Mouse (Mus musculus) lung, embryonic 16.5 days (tissue): ENCODE results near the gene Fcamr. TPM values are rescaled to one million over a fixed set of nuclear protein-coding genes. Genes with fewer than 3 reads are reported as not detected.

Source experiments
- ATAC-seq: fragments of 200-750 bp; cut with Nextera tagmentation; 2 replicates; pipeline ENCODE4 v1.8.0; 2017; ENCODE audit warnings: low read depth, mild to moderate bottlenecking, moderate library complexity
- H3K27ac ChIP-seq: fragments of 300-500 bp; sonication (generic); 2 replicates; pipeline ENCODE4 v1.5.1; 2014; ENCODE audit warnings: mild to moderate bottlenecking, control low read depth, low read length
- H3K27me3 ChIP-seq: fragments of 300-500 bp; sonication (generic); 2 replicates; pipeline ENCODE4 v1.6.1; 2014; ENCODE audit warnings: low read depth, low read length, mixed read lengths; ENCODE audit not compliant: control insufficient read depth, insufficient read depth
- H3K36me3 ChIP-seq: fragments of 300-500 bp; sonication (generic); 2 replicates; pipeline ENCODE4 v1.6.1; 2014; ENCODE audit warnings: low read length; ENCODE audit not compliant: control insufficient read depth, insufficient read depth
- H3K4me1 ChIP-seq: fragments of 300-500 bp; sonication (generic); replicated peaks from 2 replicates; pipeline ENCODE4 v1.6.1; 2014; ENCODE audit warnings: low read length, mixed read lengths; ENCODE audit not compliant: control insufficient read depth, insufficient read depth
- H3K4me2 ChIP-seq: fragments of 300-500 bp; sonication (generic); 2 replicates; pipeline ENCODE4 v1.6.1; 2014; ENCODE audit warnings: low read depth, low read length, control low read depth
- H3K4me3 ChIP-seq: fragments of 300-500 bp; sonication (generic); 2 replicates; pipeline ENCODE4 v1.5.1; 2014; ENCODE audit warnings: mild to moderate bottlenecking, low read length, control low read depth
- H3K9ac ChIP-seq: fragments of 300-500 bp; sonication (generic); 2 replicates; pipeline ENCODE4 v1.6.1; 2014; ENCODE audit warnings: low read length, control low read depth
- H3K9me3 ChIP-seq: fragments of 300-500 bp; sonication (generic); 2 replicates; pipeline ENCODE4 v1.6.1; 2016; ENCODE audit warnings: low read length; ENCODE audit not compliant: control insufficient read depth
- WGBS: fragments of 180-500 bp; shearing (Covaris S2); extraction: QIAGEN DNeasy Blood & Tissue Kit; methylation state at CpG from one replicate; pipeline ENCODE4 v1.1.7; 2014; 5-methylcytosine and 5-hydroxymethylcytosine counted together
- polyA plus RNA-seq: library from polyadenylated mRNA; unstranded; fragments of >200 nt; fragmentation: Nextera tagmentation; extraction: Ambion mirVana; gene quantifications from 2 replicates; pipeline ENCODE4 v1.2.1, GENCODE M21; 2015

Gene Fcamr
- polyA plus RNA-seq, 1 experiment from 2014 or later: not detected

- no peaks in the 10 kb centered on the region for H3K36me3 ChIP-seq
- no peaks in the 10 kb centered on the region for H3K9me3 ChIP-seq
- ATAC-seq: no peak
- no peaks in the 10 kb centered on the region for H3K4me1 ChIP-seq
- H3K27me3 ChIP-seq: no peaks in the 10 kb centered on the region
- no peak overlapping the region for H3K9ac ChIP-seq
- H3K27ac ChIP-seq: no peak overlapping the region
- no peak overlapping the region for H3K4me2 ChIP-seq
- no peak overlapping the region for H3K4me3 ChIP-seq
- 39% methylated on average over 6 of the region's 6 CpGs for whole genome bisulfite sequencing
Measured at GRCm38 (mm10) chr1:130798037-130798436, 2.7 kb upstream of the Fcamr start.

- WGBS: 64% methylated on average over 3 of the region's 3 CpGs
- H3K9me3 ChIP-seq: no peaks in the 10 kb centered on the region
- no peaks in the 10 kb centered on the region for H3K4me1 ChIP-seq
- no peaks in the 10 kb centered on the region for H3K27me3 ChIP-seq
- no peaks in the 10 kb centered on the region for H3K36me3 ChIP-seq
- H3K9ac ChIP-seq: no peak overlapping the region
- H3K4me3 ChIP-seq: no peak overlapping the region
- H3K27ac ChIP-seq: no peak overlapping the region
- ATAC-seq: no peak
- no peak overlapping the region for H3K4me2 ChIP-seq
Measured at GRCm38 (mm10) chr1:130798551-130798950, 2.2 kb upstream of the Fcamr start.

- Histone ChIP-seq H3K27me3 (no peaks in the 10 kb centered on the region), H3K4me3 (no peak overlapping the region), H3K9ac (no peak overlapping the region), H3K4me1 (no peaks in the 10 kb centered on the region), H3K9me3 (no peaks in the 10 kb centered on the region), H3K27ac (no peak overlapping the region), H3K4me2 (no peak overlapping the region), H3K36me3 (no peaks in the 10 kb centered on the region)
- no peak for ATAC-seq
- WGBS: 91% methylated on average over 2 of the region's 2 CpGs
Measured at GRCm38 (mm10) chr1:130799399-130799798, 1.3 kb upstream of the Fcamr start.

- H3K27ac ChIP-seq: no peak overlapping the region
- no peaks in the 10 kb centered on the region for H3K36me3 ChIP-seq
- no peaks in the 10 kb centered on the region for H3K9me3 ChIP-seq
- no peak for ATAC-seq
- H3K4me1 ChIP-seq: no peaks in the 10 kb centered on the region
- no peaks in the 10 kb centered on the region for H3K27me3 ChIP-seq
- H3K9ac ChIP-seq: no peak overlapping the region
- H3K4me2 ChIP-seq: no peak overlapping the region
- WGBS: 72% methylated on average over 2 of the region's 2 CpGs
- no peak overlapping the region for H3K4me3 ChIP-seq
Measured at GRCm38 (mm10) chr1:130801511-130801910, 809 bp downstream of the Fcamr start.

GRCm38 (mm10) chr1:130802976-130803375 lies 2.3 kb downstream of the Fcamr start:
- H3K9me3 ChIP-seq: no peaks in the 10 kb centered on the region
- no peak overlapping the region for H3K9ac ChIP-seq
- no peaks in the 10 kb centered on the region for H3K36me3 ChIP-seq
- 37% methylated on average over 6 of the region's 6 CpGs for WGBS
- H3K27me3 ChIP-seq: no peaks in the 10 kb centered on the region
- ATAC-seq: no peak
- no peak overlapping the region for H3K4me3 ChIP-seq
- no peak overlapping the region for H3K27ac ChIP-seq
- no peaks in the 10 kb centered on the region for H3K4me1 ChIP-seq
- H3K4me2 ChIP-seq: no peak overlapping the region

- no peaks in the 10 kb centered on the region for H3K36me3 ChIP-seq
- H3K9ac ChIP-seq: no peak overlapping the region
- H3K9me3 ChIP-seq: no peaks in the 10 kb centered on the region
- no peak overlapping the region for H3K4me3 ChIP-seq
- ATAC-seq: peak; percentile 28; the same call in 1 of the 2 replicates
- H3K27ac ChIP-seq: no peak overlapping the region
- no peaks in the 10 kb centered on the region for H3K27me3 ChIP-seq
- WGBS: 43% methylated on average over 6 of the region's 6 CpGs
- H3K4me1 ChIP-seq: no peaks in the 10 kb centered on the region
- no peak overlapping the region for H3K4me2 ChIP-seq
Measured at GRCm38 (mm10) chr1:130804279-130804678, 3.6 kb downstream of the Fcamr start.

- Histone ChIP-seq H3K4me2 (no peak overlapping the region), H3K27ac (no peak overlapping the region), H3K9ac (no peak overlapping the region), H3K27me3 (no peaks in the 10 kb centered on the region), H3K4me1 (no peaks in the 10 kb centered on the region), H3K9me3 (no peaks in the 10 kb centered on the region), H3K36me3 (no peaks in the 10 kb centered on the region), H3K4me3 (no peak overlapping the region)
- 74% methylated on average over 3 of the region's 3 CpGs for WGBS
- ATAC-seq: no peak
Measured at GRCm38 (mm10) chr1:130810906-130811305, 10.2 kb downstream of the Fcamr start.

GRCm38 (mm10) chr1:130811316-130811715 lies 10.6 kb downstream of the Fcamr start:
- no peak overlapping the region for H3K4me2 ChIP-seq
- ATAC-seq: no peak
- WGBS: 61% methylated on average over 17 of the region's 17 CpGs

GRCm38 (mm10) chr1:130819737-130820136 lies 19.0 kb downstream of the Fcamr start:
- H3K4me3 ChIP-seq: no peak overlapping the region
- H3K9ac ChIP-seq: no peak overlapping the region
- no peaks in the 10 kb centered on the region for H3K4me1 ChIP-seq
- H3K9me3 ChIP-seq: no peaks in the 10 kb centered on the region
- ATAC-seq: no peak
- WGBS: 58% methylated on average over 1 of the region's 1 CpGs
- no peaks in the 10 kb centered on the region for H3K27me3 ChIP-seq
- no peak overlapping the region for H3K4me2 ChIP-seq
- H3K27ac ChIP-seq: no peak overlapping the region
- no peaks in the 10 kb centered on the region for H3K36me3 ChIP-seq

More at GRCm38 (mm10) chr1:130811316-130811715, 10.6 kb downstream of the Fcamr start:
- Histone ChIP-seq H3K4me1 (no peaks in the 10 kb centered on the region), H3K9ac (no peak overlapping the region), H3K27ac (no peak overlapping the region), H3K27me3 (no peaks in the 10 kb centered on the region), H3K9me3 (no peaks in the 10 kb centered on the region), H3K36me3 (no peaks in the 10 kb centered on the region), H3K4me3 (no peak overlapping the region)
